Mouse (Mus musculus) yolk sac, embryonic 10.5 days (tissue): ENCODE measurements around the gene 1700029P11Rik.

Experiments
- DNase-seq: peaks from one replicate; pipeline ENCODE4 v3.0.0-alpha.2; 2017; ENCODE audit warnings: low spot score

Gene 1700029P11Rik

DNA sequence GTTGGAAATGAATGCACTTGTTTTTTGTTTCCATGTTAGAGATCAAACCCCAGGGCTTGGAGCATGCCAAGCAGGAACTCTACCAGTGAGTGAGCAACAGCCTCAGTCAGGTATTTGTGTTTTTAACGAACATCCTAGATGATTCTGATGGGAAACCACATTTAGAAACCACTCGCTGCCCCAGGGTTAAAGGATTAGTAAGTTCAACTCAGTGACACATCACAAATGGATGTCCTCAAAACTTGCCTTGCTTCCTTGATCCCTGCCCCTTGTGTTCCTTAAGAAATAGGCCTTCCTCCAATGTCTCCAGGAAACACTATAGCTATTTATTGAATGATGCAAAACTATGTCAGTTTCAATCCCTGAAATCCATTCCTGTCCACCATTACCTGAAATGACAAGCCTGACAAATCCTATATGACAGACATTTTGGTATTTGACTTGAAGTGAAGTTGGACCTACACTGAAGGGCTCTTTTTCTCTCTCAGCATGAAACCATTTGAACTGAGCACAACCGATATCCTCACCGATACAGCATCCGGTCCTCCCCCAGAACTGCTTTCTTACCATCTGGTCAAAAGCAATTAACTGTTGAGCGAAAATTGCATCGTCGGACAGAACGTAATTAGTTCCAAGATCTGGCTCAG, 34.5 kb downstream of the 1700029P11Rik start:
- no peak for DNase-seq

DNA sequence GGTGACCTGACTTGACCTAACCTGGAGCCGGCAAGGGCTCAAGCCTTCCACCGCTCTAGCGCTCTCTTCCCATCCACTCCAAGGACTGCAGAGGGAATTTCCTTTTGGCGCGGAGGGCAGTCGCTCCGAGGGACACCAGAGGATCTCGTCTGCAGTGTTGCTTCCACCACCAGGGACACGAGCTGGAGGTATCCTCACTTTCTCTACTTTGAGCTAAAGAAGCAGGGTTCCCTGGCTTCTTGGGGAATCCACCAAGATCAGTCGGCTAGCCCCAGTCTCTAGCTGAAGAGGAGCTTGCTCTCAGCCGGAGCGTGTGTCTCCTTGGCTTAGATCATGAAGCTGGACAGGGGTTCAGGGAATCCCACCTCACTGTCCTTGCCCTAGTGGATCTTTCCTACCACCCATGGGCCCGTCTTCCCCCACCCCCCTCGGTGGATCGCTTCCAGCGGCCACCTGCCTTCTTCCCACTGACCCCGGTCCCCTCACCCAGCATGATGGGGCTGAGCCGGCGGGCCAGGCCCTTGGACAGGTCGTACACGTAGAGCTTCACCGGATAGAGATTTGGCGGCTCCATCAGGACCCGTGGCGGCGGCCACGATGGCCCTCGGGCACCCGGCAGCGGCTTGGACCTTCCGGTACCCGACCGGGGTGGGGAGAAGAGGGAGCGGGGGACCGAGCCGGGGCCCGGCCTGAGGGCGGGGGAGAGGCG, 35.2 kb downstream of the 1700029P11Rik start:
- peak; percentile 27 for DNase-seq

DNA sequence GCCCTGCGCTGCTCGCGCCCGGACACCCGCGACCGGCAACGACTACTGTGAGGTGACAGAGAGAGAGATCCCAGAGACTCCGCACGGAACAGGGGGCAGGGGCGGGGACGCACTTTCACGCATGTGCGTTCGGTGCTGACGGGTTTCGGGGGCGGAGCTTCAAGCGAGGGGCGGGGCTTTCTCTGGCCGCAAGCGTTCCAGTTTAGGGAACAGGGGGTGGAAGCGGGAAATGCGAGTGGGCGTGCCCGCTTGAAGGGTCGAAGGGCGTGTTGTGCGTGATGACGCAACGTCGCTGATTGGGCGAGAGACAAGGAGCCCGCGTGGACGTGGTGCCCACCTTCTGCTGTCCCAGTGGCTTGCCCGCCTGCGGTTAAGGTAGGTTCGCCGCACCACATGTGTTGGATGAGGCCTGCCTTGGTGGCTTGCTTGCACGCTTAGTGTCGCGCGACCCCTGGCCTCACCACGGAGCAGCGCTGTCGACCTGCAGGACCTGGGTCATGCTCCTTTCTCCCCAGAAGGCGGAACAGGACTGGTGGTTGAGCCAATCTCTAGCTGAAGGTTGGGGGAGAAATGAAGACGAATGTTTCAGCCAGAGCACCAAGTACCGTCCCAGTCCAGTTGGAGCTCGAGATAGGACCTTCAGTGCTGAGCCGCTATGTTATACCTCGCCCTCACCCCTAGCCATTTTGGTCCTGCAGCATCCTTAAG, 35.9 kb downstream of the 1700029P11Rik start:
- DNase-seq = peak; percentile 99

DNA sequence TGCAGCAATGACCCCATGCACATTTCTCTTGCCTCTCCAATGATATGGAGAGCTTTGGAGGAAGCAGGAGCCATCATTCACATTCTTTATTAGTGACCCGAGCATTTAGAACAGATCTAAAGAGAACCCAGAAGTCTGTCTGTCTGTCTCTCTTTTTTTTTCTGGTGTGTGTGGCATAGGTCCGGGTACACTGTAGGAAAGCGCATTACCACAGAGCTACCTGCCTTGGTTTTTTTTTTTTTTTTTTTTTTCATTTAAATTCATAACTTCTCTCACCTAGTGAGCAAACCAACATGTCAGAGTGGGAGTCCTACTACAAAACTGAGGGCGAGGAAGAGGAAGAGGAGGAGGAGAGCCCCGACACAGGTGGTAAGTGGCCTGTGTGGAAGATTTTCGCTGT, 36.5 kb downstream of the 1700029P11Rik start:
- DNase-seq = no peak

DNA sequence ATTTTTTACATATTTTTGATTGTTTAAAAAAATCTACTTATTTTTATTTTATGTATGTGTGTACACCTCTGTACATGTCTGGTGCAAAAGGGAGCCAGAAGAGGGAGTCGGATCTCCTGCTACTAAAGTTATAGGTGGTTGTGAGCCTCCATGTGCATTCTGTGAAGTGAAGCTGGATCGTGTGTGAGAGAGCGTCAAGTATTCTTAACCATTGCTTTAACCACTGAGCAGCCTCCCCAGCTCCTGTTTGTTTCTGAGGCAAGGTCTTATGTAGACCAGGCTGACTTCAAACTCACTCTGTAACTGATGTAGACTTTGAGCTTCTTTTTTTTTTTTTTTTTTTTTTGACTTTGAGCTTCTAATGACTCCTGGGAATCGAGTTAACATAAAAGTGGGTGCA, 37.1 kb downstream of the 1700029P11Rik start:
- DNase-seq = no peak

DNA sequence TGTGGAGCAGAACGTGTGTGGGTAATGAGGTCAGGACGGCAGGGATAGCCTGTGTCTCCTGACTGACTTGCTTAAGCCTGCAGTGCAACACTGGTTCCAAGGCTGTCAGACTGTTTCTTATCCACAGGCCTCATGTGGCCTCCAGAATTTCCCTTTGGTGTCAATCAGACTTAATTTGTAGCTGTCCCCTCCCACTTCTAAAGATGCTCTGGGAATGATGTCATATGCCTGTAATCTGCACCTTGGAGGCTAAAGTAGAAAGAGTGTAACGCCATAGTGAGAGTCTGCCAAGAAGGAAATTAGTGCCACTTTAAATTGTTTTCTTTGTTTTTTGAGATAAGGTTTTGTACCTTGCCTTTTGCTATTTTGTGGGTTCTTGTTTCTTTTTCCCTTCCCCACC, 38.9 kb downstream of the 1700029P11Rik start:
- no peak for DNase-seq

DNA sequence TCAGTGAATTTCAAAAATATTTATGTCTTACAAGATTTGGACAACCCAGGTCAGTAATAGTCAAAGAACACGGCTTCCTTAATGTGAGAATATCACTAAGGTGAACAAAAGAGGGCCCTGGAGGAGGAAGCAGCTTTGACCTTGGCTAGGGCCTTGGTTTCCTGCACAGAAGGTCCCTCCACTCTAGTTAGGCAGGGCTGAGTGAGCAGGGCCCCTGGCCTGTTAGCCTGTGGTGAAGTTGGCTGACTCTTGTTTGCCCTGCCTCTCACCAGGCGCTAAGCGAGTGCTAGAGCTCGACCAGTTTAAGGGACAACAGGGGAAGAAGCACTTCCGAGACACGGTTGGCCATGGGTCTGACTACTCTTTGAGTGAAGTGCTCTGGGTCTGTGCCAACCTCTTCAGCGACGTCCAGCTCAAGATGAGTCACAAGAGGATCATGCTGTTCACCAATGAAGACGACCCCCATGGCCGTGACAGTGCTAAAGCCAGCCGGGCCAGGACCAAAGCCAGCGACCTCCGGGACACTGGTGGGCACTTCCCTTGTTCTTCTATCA, 42.3 kb downstream of the 1700029P11Rik start:
- DNase-seq = no peak

DNA sequence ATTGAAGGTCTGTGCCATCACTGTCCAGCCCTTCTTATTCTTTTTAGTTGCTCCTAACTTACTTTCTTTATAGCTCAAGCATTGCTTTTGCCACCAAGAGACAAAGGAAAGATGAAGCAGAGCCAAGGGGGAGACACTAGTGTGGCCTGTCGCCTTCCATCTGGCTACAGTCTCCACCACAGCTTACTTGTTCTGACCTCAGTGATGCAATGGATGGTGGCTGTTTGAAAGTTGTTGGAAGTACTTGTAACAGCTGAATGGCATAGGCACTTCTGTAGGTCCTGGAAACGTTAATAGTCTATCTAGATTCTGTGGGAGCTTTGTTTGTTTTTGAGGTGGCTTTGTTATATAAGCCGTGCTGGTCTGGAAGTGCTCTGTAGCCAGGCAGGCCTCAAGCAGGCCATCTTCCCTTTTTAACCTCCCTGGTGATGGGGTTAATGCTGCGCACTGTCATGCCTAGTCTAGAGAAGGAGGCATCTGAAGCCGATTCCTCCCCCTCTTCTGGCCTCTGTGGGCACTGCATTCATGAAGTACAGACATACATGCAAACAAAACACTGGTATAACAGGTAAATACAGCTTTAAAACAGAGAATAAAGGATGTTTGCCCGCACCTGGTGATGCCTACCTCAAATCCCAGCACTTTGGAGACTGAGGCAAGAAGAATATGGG, 43.8 kb downstream of the 1700029P11Rik start:
- DNase-seq = no peak

DNA sequence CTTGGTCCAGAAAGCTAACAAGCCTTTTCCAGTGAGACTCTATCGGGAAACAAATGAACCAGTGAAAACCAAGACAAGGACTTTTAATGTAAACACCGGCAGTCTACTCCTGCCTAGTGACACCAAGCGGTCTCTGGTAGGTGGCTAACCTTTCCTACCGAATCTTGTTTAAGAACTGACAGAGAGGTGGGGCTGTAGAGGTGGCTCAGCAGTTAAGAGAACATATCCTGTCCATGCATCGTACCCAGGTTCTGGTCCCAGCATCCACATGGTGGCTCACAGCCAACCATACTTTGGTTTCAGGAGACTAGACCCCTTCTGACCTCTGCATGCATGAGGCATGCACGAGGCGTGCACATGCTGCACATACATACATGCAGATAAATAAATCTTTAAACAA, 46.9 kb downstream of the 1700029P11Rik start:
- DNase-seq = no peak

DNA sequence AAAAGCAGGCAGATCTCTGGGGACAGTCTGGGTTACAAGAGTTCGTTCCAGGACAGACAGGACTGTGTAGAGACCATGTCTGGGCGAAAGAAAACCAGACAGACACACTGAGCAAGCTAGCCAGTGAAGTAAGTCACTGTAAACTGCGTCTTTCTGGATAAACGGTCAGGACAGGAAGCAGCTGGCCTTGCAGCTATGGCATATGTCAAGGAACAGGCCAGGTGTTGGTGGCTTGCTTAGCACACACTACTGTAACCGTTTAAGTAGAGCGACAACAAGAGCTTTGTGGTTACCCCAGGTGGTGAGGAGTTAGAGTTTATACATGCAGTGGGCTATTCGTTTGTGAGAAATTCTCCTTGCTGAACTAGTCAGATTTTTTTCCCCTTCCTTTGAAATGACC, 47.4 kb downstream of the 1700029P11Rik start:
- DNase-seq = no peak
